Mouse (Mus musculus) ovary, adult 10 weeks (tissue): ENCODE results near the gene Serpinb3a. TPM values are rescaled to one million over a fixed set of nuclear protein-coding genes. Genes with fewer than 3 reads are reported as not detected.

Experiments
- polyA plus RNA-seq: library from polyadenylated mRNA; stranded (reverse); fragments of 350-450 nt; fragmentation: Illumina TruSeq; extraction: RNeasy Lipid Tissue Mini Kit (QIAGEN cat#74804); gene quantifications from one replicate; pipeline ENCODE4 v1.2.3, GENCODE M21; 2014

Gene Serpinb3a
- not detected for polyA plus RNA-seq

GRCm38 (mm10) chr1:107052203-107052602 lies at the start of gene Serpinb3a:
Gene Serpinb3a (minus strand): TSS chr1:107052303.

GRCm38 (mm10) chr1:107083406-107083805 lies 31.3 kb upstream of the Serpinb3a start, which contains the start of gene Serpinb3d:
Gene Serpinb3d (minus strand): TSS chr1:107083506.

Other genes starting within 250 kb of the Serpinb3a start
- 0.88 TPM for gene Serpinb5, start 191.1 kb downstream of the Serpinb3a start, polyA plus RNA-seq
- gene Serpinb12, start 117.9 kb downstream of the Serpinb3a start, polyA plus RNA-seq = 2.4 TPM
- not detected for gene Serpinb13, start 71.3 kb downstream of the Serpinb3a start, polyA plus RNA-seq
- not detected for gene Serpinb3d, start 31.2 kb upstream of the Serpinb3a start, polyA plus RNA-seq
- not detected for gene Serpinb3b, start 226.1 kb upstream of the Serpinb3a start, polyA plus RNA-seq
- gene Serpinb3c, start 226.1 kb upstream of the Serpinb3a start, polyA plus RNA-seq = not detected